Mouse (Mus musculus) thymus, adult 2 months (tissue): ENCODE data around the gene Hoxc12. TPM values are rescaled to one million over a fixed set of nuclear protein-coding genes. Genes with fewer than 3 reads are reported as not detected.

Experiments
- DNase-seq: peaks from one replicate; pipeline ENCODE4 v3.0.0; 2021
- H3K27ac ChIP-seq: fragments of 200-500 bp; 2 replicates; pipeline ENCODE4 v1.5.1; 2012; ENCODE audit warnings: low read length, control low read depth; ENCODE audit not compliant: control insufficient read depth, insufficient read depth
- H3K27me3 ChIP-seq: fragments of 200-500 bp; 2 replicates; pipeline ENCODE4 v1.6.1; 2012; ENCODE audit warnings: mild to moderate bottlenecking, low read length, moderate library complexity, mixed read lengths; ENCODE audit not compliant: control insufficient read depth, insufficient read depth
- H3K36me3 ChIP-seq: fragments of 200-500 bp; 2 replicates; pipeline ENCODE4 v1.6.1; 2012; ENCODE audit warnings: mild to moderate bottlenecking, low read length, moderate library complexity; ENCODE audit not compliant: control insufficient read depth, insufficient read depth
- H3K4me1 ChIP-seq: fragments of 200-500 bp; replicated peaks from 2 replicates; pipeline ENCODE4 v1.6.1; 2012; ENCODE audit warnings: low read length; ENCODE audit not compliant: control insufficient read depth, insufficient read depth
- H3K4me3 ChIP-seq: fragments of 200-500 bp; 2 replicates; pipeline ENCODE4 v1.5.1; 2012; ENCODE audit warnings: mild to moderate bottlenecking, low read length, control low read depth, moderate library complexity; ENCODE audit not compliant: control insufficient read depth, insufficient read depth
- CTCF ChIP-seq: fragments of 200-500 bp; IDR thresholded peaks from 2 replicates; pipeline ENCODE4 v1.5.1; 2012; ENCODE audit warnings: mild to moderate bottlenecking, control low read depth, low read length, moderate library complexity, borderline replicate concordance; ENCODE audit not compliant: control insufficient read depth, poor library complexity, insufficient read depth; ENCODE audit errors: extremely low read depth
- POLR2A ChIP-seq: fragments of 200-500 bp; IDR thresholded peaks from 2 replicates; pipeline ENCODE4 v1.6.1; 2012; ENCODE audit warnings: mild to moderate bottlenecking, low read length, control low read depth, moderate library complexity; ENCODE audit not compliant: control insufficient read depth, poor library complexity, insufficient read depth; ENCODE audit errors: extremely low read depth
- WGBS: fragments of 180-500 bp; shearing (Covaris S2); methylation state at CpG from one replicate; pipeline ENCODE4 v1.1.7; 2018; 5-methylcytosine and 5-hydroxymethylcytosine counted together
- polyA plus RNA-seq: library from polyadenylated mRNA; depleted of rRNA; stranded (reverse); fragments of >200 nt; gene quantifications from 2 replicates; pipeline ENCODE4 v1.2.3, GENCODE M21; 2012

The Hoxc12 gene
- polyA plus RNA-seq, 1 experiment: not detected

DNA sequence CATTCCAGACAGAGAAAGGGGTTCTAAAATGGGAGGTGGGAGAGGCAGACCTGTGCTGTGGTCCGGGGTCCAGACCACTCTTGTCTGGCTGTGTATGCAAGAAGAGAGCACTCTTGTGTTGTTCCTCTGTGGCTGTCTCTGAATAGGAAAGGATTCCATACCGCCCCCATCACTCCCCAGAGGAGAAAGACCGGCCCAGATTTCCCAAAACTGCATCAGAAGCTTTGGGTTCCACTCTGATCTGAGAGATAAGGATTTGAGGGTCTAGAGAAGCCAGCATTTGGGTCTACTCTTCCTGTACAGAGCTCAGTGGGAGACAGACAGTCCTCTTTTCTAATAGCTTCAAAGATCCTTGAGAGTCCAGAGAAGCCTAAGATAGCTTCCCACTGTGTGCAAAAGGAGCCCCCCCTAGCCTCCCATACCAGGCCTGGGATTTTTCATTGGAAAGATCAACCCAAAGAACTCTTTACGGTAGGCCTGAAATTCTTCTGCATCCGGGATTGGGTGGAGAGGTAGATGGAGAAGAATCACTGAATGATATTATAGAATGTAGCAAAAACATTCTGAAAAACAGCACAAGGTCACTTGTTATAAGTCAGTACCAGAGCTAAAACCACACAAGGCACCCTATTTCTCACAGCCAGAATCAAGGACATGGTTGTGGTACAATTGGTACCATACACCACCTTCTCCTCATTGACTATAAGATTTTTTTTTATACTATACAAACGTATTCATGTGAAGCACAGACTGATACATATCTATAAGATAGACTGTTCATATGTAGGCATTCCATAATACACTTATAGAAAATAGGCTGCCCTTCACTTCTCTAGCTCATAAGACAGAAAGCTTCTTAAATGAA is 13.7 kb upstream of the Hoxc12 start:
- no peaks in the 10 kb centered on the region for H3K36me3 ChIP-seq
- TF ChIP-seq CTCF: no peak
- TF ChIP-seq POLR2A: no peak
- H3K27me3 ChIP-seq: peaks cover 22% of the 10 kb centered on the region
- no peak for DNase-seq
- H3K27ac ChIP-seq: no peak overlapping the region
- 19% methylated on average over 6 of the region's 6 CpGs for WGBS
- H3K4me1 ChIP-seq: no peaks in the 10 kb centered on the region
- no peak overlapping the region for H3K4me3 ChIP-seq

DNA sequence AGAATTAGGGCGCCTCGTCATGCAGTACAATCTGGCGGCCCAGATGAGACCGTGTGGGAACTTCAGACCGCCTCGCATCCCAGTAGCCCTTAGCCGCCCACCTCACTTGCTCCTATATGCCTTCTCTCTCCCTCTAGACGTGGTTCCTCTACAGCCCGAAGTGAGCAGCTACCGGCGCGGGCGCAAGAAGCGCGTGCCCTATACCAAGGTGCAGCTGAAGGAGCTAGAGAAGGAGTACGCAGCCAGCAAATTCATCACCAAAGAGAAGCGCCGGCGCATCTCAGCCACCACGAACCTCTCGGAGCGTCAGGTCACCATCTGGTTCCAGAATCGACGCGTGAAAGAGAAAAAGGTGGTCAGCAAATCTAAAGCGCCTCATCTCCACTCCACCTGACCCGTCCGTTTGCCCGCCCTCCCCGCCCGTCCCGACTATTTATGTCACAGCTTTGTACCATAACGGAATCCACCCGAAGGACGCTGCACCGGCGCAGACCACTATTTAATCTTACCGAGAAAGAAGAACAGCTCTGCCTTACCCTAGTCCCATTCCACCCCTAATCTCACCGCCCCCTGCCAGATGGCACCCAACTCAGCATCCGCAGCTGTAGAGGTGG is 9.4 kb upstream of the Hoxc12 start:
- Histone ChIP-seq H3K4me3 (no peak overlapping the region), H3K4me1 (no peaks in the 10 kb centered on the region), H3K27me3 (peaks cover 7% of the 10 kb centered on the region), H3K36me3 (no peaks in the 10 kb centered on the region), H3K27ac (no peak overlapping the region)
- no peak for DNase-seq
- WGBS: 6% methylated on average over 40 of the region's 40 CpGs
- TF ChIP-seq POLR2A (no peak), CTCF (no peak)

DNA sequence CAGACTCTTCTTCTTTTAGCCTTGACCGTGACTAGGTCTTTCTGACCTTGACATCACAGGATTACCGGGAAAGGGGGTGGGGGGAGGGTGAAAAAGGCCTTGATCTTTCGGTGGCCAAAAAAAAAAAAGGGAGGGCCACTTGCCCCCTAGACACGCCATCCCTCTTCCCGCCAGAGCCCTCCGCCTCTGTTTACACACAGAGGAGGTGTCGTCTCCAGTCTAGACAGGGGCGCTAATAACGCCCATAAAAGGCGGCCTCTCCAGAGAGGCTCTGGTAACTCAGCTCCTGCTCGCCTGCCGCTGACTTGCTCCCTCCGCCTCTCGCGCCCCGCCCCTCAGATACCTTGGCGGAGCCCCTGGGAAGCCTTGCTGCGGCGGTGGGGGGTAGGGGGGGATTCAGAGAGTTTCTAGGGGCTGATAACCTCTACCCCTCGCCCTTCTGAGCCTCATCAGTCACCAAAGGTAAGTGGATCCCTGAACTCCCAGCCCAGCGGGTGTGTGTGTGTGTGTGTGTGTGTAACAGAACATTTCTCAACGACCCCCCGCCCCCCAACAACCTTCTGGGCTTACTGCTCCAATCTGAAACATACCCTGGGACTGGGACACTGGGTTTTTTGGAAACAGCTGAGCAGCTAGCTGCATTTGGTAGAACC is 4.7 kb upstream of the Hoxc12 start:
- peaks cover 17% of the 10 kb centered on the region for H3K27me3 ChIP-seq
- 8% methylated on average over 23 of the region's 23 CpGs for WGBS

DNA sequence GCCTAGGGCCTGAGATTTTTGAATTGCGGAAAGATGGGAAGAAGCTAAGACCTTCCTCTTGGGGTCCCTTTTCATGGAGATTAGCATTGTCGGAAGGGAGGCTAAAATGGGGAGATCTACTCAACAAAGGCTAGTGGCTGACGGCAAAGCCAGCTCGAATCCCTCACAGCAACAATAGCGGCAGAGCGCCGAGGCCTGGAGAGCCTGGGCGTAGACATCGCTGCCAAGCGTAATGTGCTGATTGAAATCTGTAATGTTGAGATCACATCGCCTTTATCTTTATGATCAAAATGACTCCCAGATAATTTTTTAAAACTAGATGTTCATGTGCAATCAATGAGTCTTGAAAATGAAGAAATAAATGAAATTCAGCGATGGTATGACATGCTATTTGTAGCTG is 2.1 kb upstream of the Hoxc12 start:
- Histone ChIP-seq H3K27ac (no peak overlapping the region), H3K27me3 (peaks cover 32% of the 10 kb centered on the region), H3K4me3 (no peak overlapping the region), H3K4me1 (no peaks in the 10 kb centered on the region), H3K36me3 (no peaks in the 10 kb centered on the region)
- no peak for TF ChIP-seq CTCF
- TF ChIP-seq POLR2A: no peak
- no peak for DNase-seq
- WGBS: 11% methylated on average over 12 of the region's 12 CpGs

More for the DNA sequence above, 4.7 kb upstream of the Hoxc12 start:
- DNase-seq: no peak
- Histone ChIP-seq H3K36me3 (no peaks in the 10 kb centered on the region), H3K27ac (no peak overlapping the region), H3K4me3 (no peak overlapping the region), H3K4me1 (no peaks in the 10 kb centered on the region)
- TF ChIP-seq POLR2A: no peak

DNA sequence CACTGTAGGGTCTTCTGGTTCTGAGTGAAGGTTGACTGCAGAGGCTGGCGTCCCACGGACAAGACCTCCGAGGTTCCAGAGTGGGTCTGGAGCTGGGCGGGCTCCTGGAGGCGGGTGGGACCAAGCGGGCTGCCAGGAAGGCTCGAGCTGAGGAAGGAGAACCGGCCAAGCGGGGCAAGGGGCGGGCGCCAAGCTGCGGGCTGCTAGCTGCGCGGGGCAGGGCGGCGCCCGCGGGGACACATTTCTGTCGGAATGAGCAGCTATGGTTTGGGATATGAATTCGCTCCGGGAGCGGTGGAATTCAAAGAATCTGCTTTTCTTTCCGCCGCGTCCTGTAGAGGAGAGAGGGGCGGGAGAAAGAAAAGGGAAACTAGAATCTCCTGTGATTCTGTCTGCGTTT is 1.7 kb upstream of the Hoxc12 start:
- H3K4me1 ChIP-seq: no peaks in the 10 kb centered on the region
- TF ChIP-seq POLR2A: no peak
- TF ChIP-seq CTCF: no peak
- whole genome bisulfite sequencing: 6% methylated on average over 27 of the region's 27 CpGs
- H3K4me3 ChIP-seq: no peak overlapping the region
- no peaks in the 10 kb centered on the region for H3K36me3 ChIP-seq
- DNase-seq: no peak
- peaks cover 33% of the 10 kb centered on the region for H3K27me3 ChIP-seq
- H3K27ac ChIP-seq: no peak overlapping the region

DNA sequence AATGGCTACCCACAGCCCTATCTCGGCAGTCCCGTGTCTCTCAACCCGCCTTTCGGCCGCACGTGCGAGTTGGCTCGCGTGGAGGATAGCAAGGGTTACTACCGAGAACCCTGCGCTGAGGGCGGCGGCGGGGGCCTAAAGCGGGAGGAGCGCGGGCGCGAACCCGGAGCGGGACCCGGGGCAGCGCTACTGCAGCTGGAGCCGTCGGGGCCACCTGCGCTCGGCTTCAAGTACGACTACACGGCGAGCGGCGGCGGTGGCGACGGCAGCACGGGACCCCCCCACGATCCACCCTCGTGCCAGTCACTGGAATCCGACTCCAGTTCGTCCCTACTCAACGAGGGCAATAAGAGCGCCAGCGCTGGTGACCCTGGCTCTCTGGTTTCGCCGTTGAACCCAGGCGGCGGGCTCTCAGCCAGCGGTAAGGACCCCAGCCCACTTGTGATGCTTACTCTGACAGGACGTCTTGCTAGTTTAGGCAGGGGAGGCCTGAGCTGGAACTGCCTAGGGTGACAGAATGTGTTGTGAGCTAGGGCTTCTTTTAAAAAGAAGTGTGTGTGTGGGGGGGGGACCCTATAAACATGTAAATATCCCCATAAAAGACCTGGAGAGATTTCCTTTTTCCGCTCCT is 594 bp downstream of the Hoxc12 start:
- TF ChIP-seq CTCF: no peak
- Histone ChIP-seq H3K4me3 (no peak overlapping the region), H3K4me1 (no peaks in the 10 kb centered on the region), H3K27ac (no peak overlapping the region), H3K27me3 (peaks cover 39% of the 10 kb centered on the region), H3K36me3 (no peaks in the 10 kb centered on the region)
- WGBS: 11% methylated on average over 50 of the region's 50 CpGs
- DNase-seq: no peak
